Mouse (Mus musculus) hindbrain, embryonic 15.5 days (tissue): ENCODE measurements at regions not wholly inside any gene's neighbourhood (a gene's known extent, or its start where the extent isn't known, plus 50 kb on each side); places are given as distances from the start of the nearest gene placed in this dataset.
A peak's percentile ranks its signal among the peaks of the same experiment; 100 is the strongest.

Experiments
- ATAC-seq: fragments of 200-750 bp; cut with Nextera tagmentation; 2 replicates; pipeline ENCODE4 v1.8.0; 2017; ENCODE audit warnings: low read depth, moderate number of reproducible peaks, moderate TSS enrichment; ENCODE audit not compliant: low FRiP score
- H3K27ac ChIP-seq: fragments of 300-500 bp; sonication (generic); replicated peaks from 2 replicates; pipeline ENCODE4 v1.5.1; 2015; ENCODE audit warnings: mild to moderate bottlenecking, inconsistent platforms
- H3K27me3 ChIP-seq: fragments of 300-500 bp; sonication (generic); 2 replicates; pipeline ENCODE4 v1.6.1; 2015; ENCODE audit warnings: control low read depth, inconsistent platforms
- H3K36me3 ChIP-seq: fragments of 300-500 bp; sonication (generic); 2 replicates; pipeline ENCODE4 v1.6.1; 2015; ENCODE audit warnings: control low read depth, inconsistent platforms
- H3K4me1 ChIP-seq: fragments of 300-500 bp; sonication (generic); replicated peaks from 2 replicates; pipeline ENCODE4 v1.6.1; 2015; ENCODE audit warnings: control low read depth, inconsistent platforms
- H3K4me2 ChIP-seq: fragments of 300-500 bp; sonication (generic); 2 replicates; pipeline ENCODE4 v1.6.1; 2015; ENCODE audit warnings: moderate library complexity, mild to moderate bottlenecking, inconsistent platforms
- H3K4me3 ChIP-seq: fragments of 300-500 bp; sonication (generic); 2 replicates; pipeline ENCODE4 v1.5.1; 2015; ENCODE audit warnings: mild to moderate bottlenecking, inconsistent platforms
- H3K9ac ChIP-seq: fragments of 300-500 bp; sonication (generic); 2 replicates; pipeline ENCODE4 v1.6.1; 2015; ENCODE audit warnings: inconsistent platforms
- H3K9me3 ChIP-seq: fragments of 300-500 bp; sonication (generic); 2 replicates; pipeline ENCODE4 v1.6.1; 2016; ENCODE audit warnings: control low read depth, inconsistent platforms
- WGBS: fragments of 180-500 bp; shearing (Covaris S2); methylation state at CpG from one replicate; pipeline ENCODE4 v1.1.7; 2015; 5-methylcytosine and 5-hydroxymethylcytosine counted together

DNA sequence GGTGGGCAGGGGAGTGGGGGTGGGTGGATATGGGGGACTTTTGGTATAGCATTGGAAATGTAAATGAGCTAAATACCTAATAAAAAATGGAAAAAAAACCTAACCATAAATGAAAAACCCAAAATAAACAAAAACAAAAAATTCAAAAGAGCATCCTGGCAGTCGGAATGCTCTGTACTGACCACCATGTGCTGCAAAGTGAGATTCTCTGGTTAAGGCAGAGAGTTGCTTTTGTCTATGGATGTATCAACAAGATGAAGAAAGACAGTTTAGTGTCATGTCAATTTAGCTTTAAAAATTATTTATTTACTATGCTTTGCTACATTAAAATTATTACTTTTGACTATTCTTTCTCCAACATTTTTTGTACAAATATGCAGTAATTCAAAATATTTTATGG, 88.5 kb downstream of the E330014E10Rik start:
- H3K9ac ChIP-seq = no peak overlapping the region
- no peaks in the 10 kb centered on the region for H3K9me3 ChIP-seq
- no peaks in the 10 kb centered on the region for H3K4me1 ChIP-seq
- no peak overlapping the region for H3K27ac ChIP-seq
- no peak for ATAC-seq
- no peaks in the 10 kb centered on the region for H3K36me3 ChIP-seq
- no peaks in the 10 kb centered on the region for H3K27me3 ChIP-seq
- H3K4me2 ChIP-seq = no peak overlapping the region
- no peak overlapping the region for H3K4me3 ChIP-seq
- 95% methylated on average over 1 of the region's 1 CpGs for WGBS

DNA sequence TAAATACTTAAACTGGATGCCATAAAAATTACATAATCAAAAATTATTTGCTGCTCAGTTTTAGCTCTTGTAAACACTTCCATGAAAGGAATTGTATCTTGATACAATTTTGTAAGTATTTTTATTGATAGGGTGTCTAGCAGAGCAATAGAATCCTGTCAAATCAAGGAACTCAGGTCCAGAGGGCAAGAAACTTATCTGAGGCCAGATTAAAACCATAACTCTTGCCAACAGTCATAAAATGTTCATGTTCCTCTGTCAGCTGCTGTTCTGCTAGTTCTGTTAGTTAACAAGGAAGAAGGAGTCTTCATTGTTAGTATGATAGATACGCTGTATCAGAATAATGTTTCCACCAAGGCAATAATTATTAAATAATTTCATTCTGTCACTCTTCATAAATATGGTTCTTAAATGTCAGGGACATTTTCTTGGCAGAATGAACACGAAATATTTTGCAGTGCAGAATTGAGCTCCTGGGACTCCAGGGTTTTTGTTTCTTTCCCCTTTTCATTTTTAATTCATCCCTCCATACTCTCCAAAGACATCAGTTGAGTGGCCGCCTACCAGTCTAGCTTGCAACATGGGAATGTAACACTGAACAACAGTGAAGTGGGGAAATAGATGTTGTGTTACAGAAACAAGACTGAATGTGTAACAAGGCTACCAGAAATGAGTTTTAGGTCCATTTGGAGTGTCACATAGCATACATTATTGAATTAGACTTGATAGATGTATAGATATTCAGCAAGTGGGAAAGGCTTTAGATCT, 89.1 kb downstream of the E330014E10Rik start:
- H3K4me2 ChIP-seq = no peak overlapping the region
- H3K36me3 ChIP-seq = no peaks in the 10 kb centered on the region
- no peaks in the 10 kb centered on the region for H3K4me1 ChIP-seq
- ATAC-seq = no peak
- no peak overlapping the region for H3K9ac ChIP-seq
- H3K9me3 ChIP-seq = no peaks in the 10 kb centered on the region
- no peaks in the 10 kb centered on the region for H3K27me3 ChIP-seq
- H3K27ac ChIP-seq = no peak overlapping the region
- no peak overlapping the region for H3K4me3 ChIP-seq
- 78% methylated on average over 3 of the region's 3 CpGs for WGBS

DNA sequence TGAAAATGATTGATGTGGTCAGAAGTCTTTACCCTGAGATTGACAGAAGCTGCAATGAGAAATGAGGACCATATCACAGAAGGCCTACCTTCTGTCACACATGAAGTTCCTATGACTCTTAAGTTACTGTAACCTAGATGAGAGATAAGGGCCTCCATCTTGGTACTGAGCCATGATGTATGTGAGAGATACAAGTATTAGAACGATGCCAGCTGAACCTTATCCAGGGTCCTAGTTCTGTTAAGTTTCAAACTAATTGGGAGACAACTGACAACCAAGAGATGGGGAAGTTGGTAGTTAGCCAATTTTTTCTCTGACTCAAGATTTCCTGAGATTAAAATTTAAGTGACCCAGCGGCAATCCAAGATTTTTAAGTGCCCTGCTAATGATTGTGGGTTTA, 89.7 kb downstream of the E330014E10Rik start:
- H3K27ac ChIP-seq = no peak overlapping the region
- H3K36me3 ChIP-seq = no peaks in the 10 kb centered on the region
- no peak overlapping the region for H3K4me2 ChIP-seq
- no peak overlapping the region for H3K4me3 ChIP-seq
- H3K9ac ChIP-seq = no peak overlapping the region
- no peak for ATAC-seq
- no peaks in the 10 kb centered on the region for H3K9me3 ChIP-seq
- H3K4me1 ChIP-seq = no peaks in the 10 kb centered on the region
- WGBS = 82% methylated on average over 2 of the region's 2 CpGs
- no peaks in the 10 kb centered on the region for H3K27me3 ChIP-seq

DNA sequence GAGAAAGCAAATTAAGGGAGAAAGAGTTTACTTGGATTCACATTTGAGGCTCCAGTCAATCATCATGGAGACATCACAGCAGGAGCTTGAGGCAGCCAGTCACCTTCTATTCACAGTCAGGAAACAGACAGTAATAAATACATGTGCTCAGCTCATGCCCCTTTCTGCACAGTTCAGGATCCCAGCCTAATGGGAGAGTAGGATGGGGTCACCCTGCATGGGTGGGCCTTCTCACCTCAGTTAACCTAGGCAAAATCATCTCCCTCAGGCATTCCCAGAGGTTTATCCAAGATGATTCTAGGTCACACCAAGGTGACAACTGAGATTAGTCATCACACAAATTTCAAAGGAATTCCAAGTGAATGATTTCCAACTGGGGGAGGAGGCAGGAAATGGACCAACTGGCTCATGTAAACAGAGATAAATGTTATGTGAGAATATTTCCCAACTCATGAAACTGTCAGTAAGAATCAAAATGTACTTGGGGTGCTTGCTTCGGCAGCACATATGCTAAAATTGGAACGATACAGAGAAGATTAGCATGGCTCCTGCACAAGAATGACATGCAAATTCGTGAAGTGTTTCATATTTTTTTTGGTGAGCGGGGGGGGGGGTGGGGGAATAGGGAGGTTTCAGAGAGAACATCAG, 89.8 kb upstream of the Cxcl13 start:
- Histone ChIP-seq H3K4me2 (no peak overlapping the region), H3K9me3 (no peaks in the 10 kb centered on the region), H3K27ac (no peak overlapping the region), H3K4me3 (no peak overlapping the region), H3K4me1 (no peaks in the 10 kb centered on the region), H3K27me3 (no peaks in the 10 kb centered on the region), H3K9ac (no peak overlapping the region), H3K36me3 (no peaks in the 10 kb centered on the region)
- WGBS = 88% methylated on average over 4 of the region's 4 CpGs
- no peak for ATAC-seq

DNA sequence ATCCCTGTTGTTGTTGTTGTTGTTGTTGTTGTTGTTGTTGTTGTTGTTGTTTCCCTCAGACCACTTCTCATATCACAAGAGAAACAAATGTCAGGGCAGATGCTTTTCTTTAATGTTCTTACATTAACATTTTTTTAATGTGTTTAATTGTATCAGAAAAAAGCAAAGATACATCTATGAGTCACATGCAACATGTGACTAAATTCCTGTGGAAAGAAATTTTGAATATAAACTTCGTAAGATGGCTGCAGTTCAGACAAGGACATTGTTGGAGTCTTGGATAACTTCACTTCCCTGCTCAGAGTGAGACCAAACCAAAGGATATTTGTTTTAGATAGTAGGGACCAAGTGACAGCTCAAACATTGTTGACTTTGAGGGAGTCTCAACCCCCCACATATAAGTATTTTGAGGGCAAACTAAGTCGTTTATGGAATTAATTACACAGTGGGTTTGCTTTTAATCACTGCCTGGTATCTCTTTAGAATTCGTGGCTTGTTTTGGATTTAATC, 86.4 kb upstream of the Cxcl13 start:
- H3K4me3 ChIP-seq = no peak overlapping the region
- ATAC-seq = no peak
- H3K9ac ChIP-seq = no peak overlapping the region
- no peaks in the 10 kb centered on the region for H3K27me3 ChIP-seq
- no peaks in the 10 kb centered on the region for H3K36me3 ChIP-seq
- no peak overlapping the region for H3K4me2 ChIP-seq
- WGBS = 66% methylated on average over 3 of the region's 3 CpGs
- H3K4me1 ChIP-seq = no peaks in the 10 kb centered on the region
- no peaks in the 10 kb centered on the region for H3K9me3 ChIP-seq
- no peak overlapping the region for H3K27ac ChIP-seq

DNA sequence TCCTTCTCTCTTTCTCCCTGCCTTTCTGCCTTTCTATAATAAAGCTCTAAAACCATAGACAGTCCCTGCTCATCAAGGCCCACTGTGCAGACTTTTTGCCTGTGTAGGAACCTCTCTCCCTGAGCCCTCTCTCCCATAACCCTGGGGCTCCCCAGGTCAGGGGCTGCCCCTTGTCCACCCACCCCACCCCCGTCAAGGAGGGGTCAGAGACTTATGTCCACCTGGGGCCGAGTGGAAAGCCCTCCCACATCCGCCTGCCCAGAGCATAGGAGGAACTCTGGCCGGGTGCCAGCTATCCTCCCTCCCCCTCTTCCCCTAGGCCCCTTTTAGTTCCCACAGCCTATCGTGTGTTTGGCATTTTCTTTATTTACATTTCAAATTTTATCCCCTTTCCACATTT, 81.8 kb upstream of the Cxcl13 start:
- H3K27me3 ChIP-seq = no peaks in the 10 kb centered on the region
- H3K9ac ChIP-seq = no peak overlapping the region
- no peaks in the 10 kb centered on the region for H3K36me3 ChIP-seq
- ATAC-seq = no peak
- 69% methylated on average over 5 of the region's 5 CpGs for WGBS
- no peak overlapping the region for H3K4me3 ChIP-seq
- H3K4me2 ChIP-seq = no peak overlapping the region
- no peaks in the 10 kb centered on the region for H3K4me1 ChIP-seq
- no peaks in the 10 kb centered on the region for H3K9me3 ChIP-seq
- no peak overlapping the region for H3K27ac ChIP-seq

DNA sequence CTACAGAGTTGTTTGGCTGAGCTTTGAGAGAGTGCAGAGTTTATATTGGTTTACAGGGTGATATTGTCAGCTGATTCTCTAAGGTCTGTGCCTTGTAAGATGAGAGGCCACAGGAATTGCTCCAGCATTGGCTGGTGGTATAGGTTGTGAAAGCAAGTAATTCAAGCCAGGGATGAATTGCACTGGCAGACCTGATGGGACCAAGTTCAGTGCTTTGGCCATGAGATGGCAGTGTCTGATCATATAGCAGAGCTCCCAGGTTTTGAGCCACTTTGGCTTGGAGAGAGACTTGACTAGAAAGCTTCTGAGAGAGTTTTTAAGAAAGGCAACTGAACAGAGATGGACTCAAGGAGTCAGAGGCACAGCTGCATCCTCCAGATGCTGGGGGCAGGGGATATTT, 75.8 kb upstream of the Cxcl13 start:
- H3K9ac ChIP-seq = no peak overlapping the region
- H3K4me1 ChIP-seq = no peaks in the 10 kb centered on the region
- no peak overlapping the region for H3K4me3 ChIP-seq
- H3K36me3 ChIP-seq = no peaks in the 10 kb centered on the region
- H3K27me3 ChIP-seq = no peaks in the 10 kb centered on the region
- H3K9me3 ChIP-seq = no peaks in the 10 kb centered on the region
- no peak overlapping the region for H3K4me2 ChIP-seq
- ATAC-seq = peak; percentile 65; the same call in 1 of the 2 replicates
- H3K27ac ChIP-seq = no peak overlapping the region
